In the genomic region with DNA sequence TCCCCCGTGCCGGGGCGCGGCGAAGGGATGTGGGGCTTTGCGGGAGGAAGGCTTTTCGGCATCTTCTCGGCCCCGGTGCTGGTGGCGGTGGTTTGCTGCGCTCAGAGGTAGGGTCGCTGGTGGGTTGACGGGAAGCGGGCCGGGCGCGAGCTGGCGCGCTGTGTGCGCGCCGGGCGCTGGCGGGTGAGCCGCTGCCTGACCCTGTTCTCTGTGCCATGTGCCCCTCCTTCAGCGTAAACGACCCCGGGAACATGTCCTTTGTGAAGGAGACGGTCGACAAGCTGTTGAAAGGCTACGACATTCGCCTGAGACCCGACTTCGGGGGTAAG, we compare ENCODE assay signal across 8 mouse cellular contexts.
DNase-seq lines count a peak whose midpoint lies in the region; ATAC-seq and TF ChIP-seq lines count a peak whose summit lies in the region.

No protein-coding gene starts in this region.

- no peak for TF ChIP-seq EP300 in heart, postnatal 0 days (IDR thresholded peaks at IDR 0.05; ENCODE audit: low read depth)

- no peaks in the 10 kb centered on the region for H3K9me3 ChIP-seq in heart, embryonic 12.5 days (replicated peaks)
- no peaks in the 10 kb centered on the region for H3K9me3 ChIP-seq in heart, postnatal 0 days (replicated peaks; ENCODE audit: control insufficient read depth, low read length)

- DNase-seq in heart, adult 8-10 months (ENCODE audit: low spot score), result no peak
- no peak for DNase-seq in heart, postnatal 0 days (ENCODE audit: low spot score)
- DNase-seq in mesoderm, embryonic 11.5 days (ENCODE audit: low read depth, low spot score), result peak; percentile 39
- DNase-seq in right cerebral cortex, postnatal 10 days (ENCODE audit: low spot score in 2 of 2), result no peak
- DNase-seq in adrenal gland, postnatal 10 days, result no peak

- peak overlapping the region; percentile 65 for H3K9ac ChIP-seq in heart, embryonic 12.5 days
- no peak overlapping the region for H3K9ac ChIP-seq in heart, postnatal 0 days (replicated peaks; ENCODE audit: low read depth, low read length)

- H3K4me3 ChIP-seq in heart, embryonic 12.5 days, result peak overlapping the region; percentile 67
- H3K4me3 ChIP-seq in brown adipose tissue, adult 24 weeks (ENCODE audit: insufficient read depth, low read depth, low read length), result peak overlapping the region; percentile 47
- peak overlapping the region; percentile 67 for H3K4me3 ChIP-seq in heart, postnatal 0 days (ENCODE audit: low read depth, low read length)

- peaks cover 32% of the 10 kb centered on the region for H3K27me3 ChIP-seq in heart, embryonic 12.5 days (replicated peaks)
- peaks cover 35% of the 10 kb centered on the region for H3K27me3 ChIP-seq in heart, postnatal 0 days (ENCODE audit: control insufficient read depth, insufficient read depth, low read length)

- H3K4me2 ChIP-seq in heart, embryonic 12.5 days, result peak overlapping the region; percentile 85
- peak overlapping the region; percentile 92 for H3K4me2 ChIP-seq in heart, postnatal 0 days (ENCODE audit: low read depth, low read length)

- peaks cover 13% of the 10 kb centered on the region for H3K4me1 ChIP-seq in heart, embryonic 12.5 days (replicated peaks)
- no peaks in the 10 kb centered on the region for H3K4me1 ChIP-seq in brown adipose tissue, adult 24 weeks (ENCODE audit: control insufficient read depth, insufficient read depth, insufficient read length, low read length)
- no peaks in the 10 kb centered on the region for H3K4me1 ChIP-seq in heart, postnatal 0 days (ENCODE audit: control insufficient read depth, insufficient read depth)

- H3K36me3 ChIP-seq in heart, embryonic 12.5 days, result no peaks in the 10 kb centered on the region
- H3K36me3 ChIP-seq in heart, postnatal 0 days (replicated peaks; ENCODE audit: control insufficient read depth, insufficient read depth, low read length), result no peaks in the 10 kb centered on the region

- WGBS in heart, embryonic 12.5 days, result under 1% methylated on average over 31 of the region's 34 CpGs
- 2% methylated on average over 29 of the region's 34 CpGs for WGBS in heart, postnatal 0 days

- peak; percentile 71 for ATAC-seq in heart, embryonic 12.5 days (ENCODE audit: insufficient number of reproducible peaks, low FRiP score)
- ATAC-seq in heart, postnatal 0 days (ENCODE audit: insufficient read depth, low read depth), result peak; percentile 45; the same call in 1 of the 2 replicates
- ATAC-seq in inflammation-experienced regulatory T-cells, adult 6 months, result no peak

- no peak overlapping the region for H3K27ac ChIP-seq in heart, embryonic 12.5 days (ENCODE audit: poor library complexity, severe bottlenecking)
- H3K27ac ChIP-seq in brown adipose tissue, adult 24 weeks (replicated peaks; ENCODE audit: low read depth, low read length), result no peak overlapping the region
- H3K27ac ChIP-seq in heart, postnatal 0 days (ENCODE audit: low read depth), result no peak overlapping the region

- no peak for TF ChIP-seq CTCF in heart, postnatal 0 days (IDR thresholded peaks at IDR 0.05; ENCODE audit: low read depth)
